Mouse (Mus musculus): ENCODE results near the gene Snap47. TPM values are rescaled to one million over a fixed set of nuclear protein-coding genes. Genes with fewer than 3 reads are reported as not detected.

The Snap47 gene
- polyA plus RNA-seq, 1 experiment from 2014 or later: 54.0 TPM

- Histone ChIP-seq H3K27me3 (replicated peaks; ENCODE audit: insufficient read depth, low read length) (no peaks in the 10 kb centered on the region), H3K4me2 (replicated peaks; ENCODE audit: low read depth, low read length) (no peak overlapping the region), H3K9ac (replicated peaks; ENCODE audit: low read depth) (no peak overlapping the region), H3K27ac (ENCODE audit: low read length) (no peak overlapping the region), H3K9me3 (ENCODE audit: low read length) (no peaks in the 10 kb centered on the region), H3K4me1 (ENCODE audit: insufficient read depth, low read depth, low read length) (peaks cover 8% of the 10 kb centered on the region; the same call in 1 of the 2 replicates), H3K4me3 (ENCODE audit: low read depth, low read length) (no peak overlapping the region), H3K36me3 (ENCODE audit: insufficient read depth, low read length) (no peaks in the 10 kb centered on the region)
- no peak for ATAC-seq
- 69% methylated on average over 8 of the region's 8 CpGs for WGBS
- no peak for DNase-seq (ENCODE audit: low spot score)
- TF ChIP-seq CTCF (IDR thresholded peaks at IDR 0.05) (no peak), EP300 (IDR thresholded peaks at IDR 0.05) (no peak)
Observed at GRCm38 (mm10) chr11:59399830-59400229, 51.2 kb downstream of the Snap47 start.

- Histone ChIP-seq H3K4me1 (ENCODE audit: insufficient read depth, low read depth, low read length) (peaks cover 8% of the 10 kb centered on the region; the same call in 1 of the 2 replicates), H3K4me3 (ENCODE audit: low read depth, low read length) (no peak overlapping the region), H3K4me2 (replicated peaks; ENCODE audit: low read depth, low read length) (0 out of 2 replicates have a peak overlapping the region, but pooled peaks have one; percentile 8), H3K36me3 (ENCODE audit: insufficient read depth, low read length) (no peaks in the 10 kb centered on the region), H3K27me3 (replicated peaks; ENCODE audit: insufficient read depth, low read length) (no peaks in the 10 kb centered on the region), H3K27ac (ENCODE audit: low read length) (no peak overlapping the region), H3K9me3 (ENCODE audit: low read length) (no peaks in the 10 kb centered on the region), H3K9ac (replicated peaks; ENCODE audit: low read depth) (no peak overlapping the region)
- no peak for TF ChIP-seq CTCF (IDR thresholded peaks at IDR 0.05)
- TF ChIP-seq EP300 (IDR thresholded peaks at IDR 0.05): no peak
- 36% methylated on average over 22 of the region's 22 CpGs for WGBS
- DNase-seq (ENCODE audit: low spot score) (no peak), ATAC-seq (no peak)
Observed at GRCm38 (mm10) chr11:59397536-59398371, 53.2 kb downstream of the Snap47 start.

- no peak overlapping the region for H3K4me2 ChIP-seq (replicated peaks; ENCODE audit: low read depth, low read length)
- H3K4me1 ChIP-seq (ENCODE audit: insufficient read depth, low read depth, low read length): peaks cover 8% of the 10 kb centered on the region; the same call in 1 of the 2 replicates
- no peaks in the 10 kb centered on the region for H3K36me3 ChIP-seq (ENCODE audit: insufficient read depth, low read length)
- H3K9me3 ChIP-seq (ENCODE audit: low read length): no peaks in the 10 kb centered on the region
- H3K4me3 ChIP-seq (ENCODE audit: low read depth, low read length): no peak overlapping the region
- WGBS: 58% methylated on average over 5 of the region's 5 CpGs
- H3K27me3 ChIP-seq (replicated peaks; ENCODE audit: insufficient read depth, low read length): no peaks in the 10 kb centered on the region
- ATAC-seq: no peak
- no peak for TF ChIP-seq CTCF (IDR thresholded peaks at IDR 0.05)
- no peak for TF ChIP-seq EP300 (IDR thresholded peaks at IDR 0.05)
- no peak overlapping the region for H3K9ac ChIP-seq (replicated peaks; ENCODE audit: low read depth)
- peak overlapping the region; percentile 51; the same call in 1 of the 2 replicates for H3K27ac ChIP-seq (ENCODE audit: low read length)
- no peak for DNase-seq (ENCODE audit: low spot score)
Observed at GRCm38 (mm10) chr11:59394451-59394850, 56.5 kb downstream of the Snap47 start.

GRCm38 (mm10) chr11:59393591-59393990 lies 57.4 kb downstream of the Snap47 start:
- Histone ChIP-seq H3K36me3 (ENCODE audit: insufficient read depth, low read length) (no peaks in the 10 kb centered on the region), H3K27ac (ENCODE audit: low read length) (no peak overlapping the region), H3K27me3 (replicated peaks; ENCODE audit: insufficient read depth, low read length) (no peaks in the 10 kb centered on the region), H3K9ac (replicated peaks; ENCODE audit: low read depth) (no peak overlapping the region), H3K9me3 (ENCODE audit: low read length) (no peaks in the 10 kb centered on the region), H3K4me3 (ENCODE audit: low read depth, low read length) (no peak overlapping the region), H3K4me1 (ENCODE audit: insufficient read depth, low read depth, low read length) (peaks cover 7% of the 10 kb centered on the region; the same call in 1 of the 2 replicates), H3K4me2 (replicated peaks; ENCODE audit: low read depth, low read length) (no peak overlapping the region; the same call in 1 of the 2 replicates)
- TF ChIP-seq CTCF (IDR thresholded peaks at IDR 0.05) (no peak), EP300 (IDR thresholded peaks at IDR 0.05) (no peak)
- ATAC-seq: peak; percentile 76
- DNase-seq (ENCODE audit: low spot score): peak; percentile 75
- 31% methylated on average over 9 of the region's 9 CpGs for WGBS

GRCm38 (mm10) chr11:59392300-59392699 lies 58.7 kb downstream of the Snap47 start:
- Histone ChIP-seq H3K27me3 (replicated peaks; ENCODE audit: insufficient read depth, low read length) (no peaks in the 10 kb centered on the region), H3K9me3 (ENCODE audit: low read length) (no peaks in the 10 kb centered on the region), H3K27ac (ENCODE audit: low read length) (no peak overlapping the region), H3K4me1 (ENCODE audit: insufficient read depth, low read depth, low read length) (no peaks in the 10 kb centered on the region), H3K9ac (replicated peaks; ENCODE audit: low read depth) (no peak overlapping the region), H3K36me3 (ENCODE audit: insufficient read depth, low read length) (no peaks in the 10 kb centered on the region), H3K4me2 (replicated peaks; ENCODE audit: low read depth, low read length) (no peak overlapping the region), H3K4me3 (ENCODE audit: low read depth, low read length) (no peak overlapping the region)
- 61% methylated on average over 6 of the region's 6 CpGs for WGBS
- ATAC-seq (no peak), DNase-seq (ENCODE audit: low spot score) (no peak)
- no peak for TF ChIP-seq EP300 (IDR thresholded peaks at IDR 0.05)
- TF ChIP-seq CTCF (IDR thresholded peaks at IDR 0.05): no peak

GRCm38 (mm10) chr11:59390470-59390869 lies 60.5 kb downstream of the Snap47 start:
- Histone ChIP-seq H3K27me3 (replicated peaks; ENCODE audit: insufficient read depth, low read length) (no peaks in the 10 kb centered on the region), H3K9me3 (ENCODE audit: low read length) (no peaks in the 10 kb centered on the region), H3K27ac (ENCODE audit: low read length) (no peak overlapping the region), H3K9ac (replicated peaks; ENCODE audit: low read depth) (no peak overlapping the region), H3K4me2 (replicated peaks; ENCODE audit: low read depth, low read length) (no peak overlapping the region), H3K4me3 (ENCODE audit: low read depth, low read length) (no peak overlapping the region), H3K36me3 (ENCODE audit: insufficient read depth, low read length) (no peaks in the 10 kb centered on the region), H3K4me1 (ENCODE audit: insufficient read depth, low read depth, low read length) (no peaks in the 10 kb centered on the region)
- TF ChIP-seq CTCF (IDR thresholded peaks at IDR 0.05) (no peak), EP300 (IDR thresholded peaks at IDR 0.05) (0 out of 2 replicates have a peak, but pooled peaks have one; percentile 16)
- WGBS: 49% methylated on average over 9 of the region's 9 CpGs
- DNase-seq (ENCODE audit: low spot score) (peak; percentile 67), ATAC-seq (peak; percentile 71)
